ENCODE assay signal across 28 mouse cellular contexts in genomic region chr3:150193132-150193531, GRCm38 (mm10).
A peak's percentile ranks its signal among the peaks of the same experiment; 100 is the strongest.
DNase-seq lines count a peak whose midpoint lies in the region; ATAC-seq and TF ChIP-seq lines count a peak whose summit lies in the region.
"Had no signal": no experiment of that assay in that cellular context is flagged by ENCODE, and none has a peak within 500 bp of the region (broad histone marks: within the 10 kb centered on the region; RNA-seq: fewer than 3 reads in every experiment).

No protein-coding gene starts in this region.

- ATAC-seq in kidney, embryonic 16.5 days (ENCODE audit: low FRiP score, low TSS enrichment) = peak; percentile 42; the same call in 1 of the 2 replicates
- ATAC-seq in lung, embryonic 14.5 days (ENCODE audit: insufficient read depth) = peak; percentile 89
- peak; percentile 25; the same call in 1 of the 2 replicates for ATAC-seq in lung, postnatal 0 days
- ATAC-seq in hindbrain, embryonic 11.5 days (ENCODE audit: low FRiP score) = no peak
- ATAC-seq: CD4-positive, CD25-positive, alpha-beta regulatory T cell, adult 4 months; forebrain, embryonic 15.5 days had no signal

- no peaks in the 10 kb centered on the region for H3K27me3 ChIP-seq in kidney, embryonic 16.5 days (ENCODE audit: insufficient read depth, low read length)
- no peaks in the 10 kb centered on the region for H3K27me3 ChIP-seq in lung, embryonic 14.5 days (ENCODE audit: insufficient read depth, low read length)
- H3K27me3 ChIP-seq in lung, postnatal 0 days (replicated peaks; ENCODE audit: insufficient read depth, low read length) = no peaks in the 10 kb centered on the region
- no peaks in the 10 kb centered on the region for H3K27me3 ChIP-seq in hindbrain, embryonic 11.5 days (ENCODE audit: control insufficient read depth, insufficient read depth, low read length)
- H3K27me3 ChIP-seq: embryonic facial prominence, embryonic 13.5 days; forebrain, embryonic 12.5 days; forebrain, embryonic 15.5 days; heart, embryonic 12.5 days; heart, embryonic 15.5 days had no signal

- TF ChIP-seq CTCF in lung, embryonic 14.5 days (IDR thresholded peaks at IDR 0.05; ENCODE audit: low read depth) = no peak
- no peak for TF ChIP-seq CTCF in lung, postnatal 0 days (IDR thresholded peaks at IDR 0.05)
- no peak for TF ChIP-seq CTCF in brain, embryonic 14.5 days (IDR thresholded peaks at IDR 0.05; ENCODE audit: borderline replicate concordance, extremely low read depth, insufficient read depth, insufficient read length)

- no peak overlapping the region for H3K4me3 ChIP-seq in kidney, embryonic 16.5 days (ENCODE audit: low read length)
- no peak overlapping the region for H3K4me3 ChIP-seq in lung, embryonic 14.5 days (ENCODE audit: low read depth, low read length)
- H3K4me3 ChIP-seq in lung, postnatal 0 days (ENCODE audit: low read depth, low read length) = no peak overlapping the region
- no peak overlapping the region for H3K4me3 ChIP-seq in hindbrain, embryonic 11.5 days (ENCODE audit: low read depth, low read length)
- H3K4me3 ChIP-seq: embryonic facial prominence, embryonic 10.5 days; embryonic facial prominence, embryonic 13.5 days; erythroblast, embryonic 14.5 days; forebrain, embryonic 12.5 days; forebrain, embryonic 15.5 days; heart, embryonic 12.5 days; heart, embryonic 15.5 days; hindbrain, embryonic 10.5 days had no signal

- H3K36me3 ChIP-seq in kidney, embryonic 16.5 days (ENCODE audit: insufficient read depth, low read length) = no peaks in the 10 kb centered on the region
- no peaks in the 10 kb centered on the region for H3K36me3 ChIP-seq in lung, embryonic 14.5 days (ENCODE audit: insufficient read depth)
- H3K36me3 ChIP-seq in lung, postnatal 0 days (ENCODE audit: insufficient read depth, low read length) = no peaks in the 10 kb centered on the region
- H3K36me3 ChIP-seq in hindbrain, embryonic 11.5 days (ENCODE audit: control insufficient read depth, insufficient read depth, low read length) = no peaks in the 10 kb centered on the region
- H3K36me3 ChIP-seq: embryonic facial prominence, embryonic 10.5 days; embryonic facial prominence, embryonic 13.5 days; forebrain, embryonic 12.5 days; forebrain, embryonic 15.5 days; heart, embryonic 12.5 days; heart, embryonic 15.5 days; hindbrain, embryonic 10.5 days had no signal

- H3K9me3 ChIP-seq in kidney, embryonic 16.5 days (ENCODE audit: low read length) = no peaks in the 10 kb centered on the region
- no peaks in the 10 kb centered on the region for H3K9me3 ChIP-seq in lung, embryonic 14.5 days (ENCODE audit: low read depth, low read length)
- H3K9me3 ChIP-seq in lung, postnatal 0 days (ENCODE audit: low read length) = no peaks in the 10 kb centered on the region
- no peaks in the 10 kb centered on the region for H3K9me3 ChIP-seq in hindbrain, embryonic 11.5 days (ENCODE audit: control insufficient read depth, low read length)
- H3K9me3 ChIP-seq: embryonic facial prominence, embryonic 10.5 days; embryonic facial prominence, embryonic 13.5 days; forebrain, embryonic 12.5 days; forebrain, embryonic 15.5 days; heart, embryonic 12.5 days; heart, embryonic 15.5 days; hindbrain, embryonic 10.5 days had no signal

- no peak for TF ChIP-seq POLR2A in brain, embryonic 14.5 days (IDR thresholded peaks at IDR 0.05; ENCODE audit: borderline replicate concordance, extremely low read depth, insufficient read depth, insufficient read length, poor library complexity, severe bottlenecking)

- no peak for DNase-seq in kidney, postnatal 14 days
- DNase-seq in lung, embryonic 14.5 days = peak; percentile 86
- DNase-seq in lung, postnatal 36 days = no peak
- DNase-seq in lung, postnatal 0 days (ENCODE audit: low spot score) = peak; percentile 44
- DNase-seq in lung, postnatal 4 days = no peak
- DNase-seq in brain, embryonic 14.5 days (ENCODE audit: low read depth) = peak; percentile 3
- no peak for DNase-seq in hindbrain, embryonic 11.5 days (ENCODE audit: low spot score)
- DNase-seq: adrenal gland, adult 2 months; adrenal gland, postnatal 14 days; cerebellum, adult 11-12 months; cerebellum, adult 8-10 months; cerebellum, postnatal 10 days; cerebellum, postnatal 36 days; embryo, embryonic 11 days; gastrocnemius, postnatal 25 days; heart, adult 18-20 months; heart, postnatal 10 days; heart, postnatal 36 days had no signal

- 60% methylated on average over 4 of the region's 4 CpGs for WGBS in kidney, embryonic 16.5 days
- 30% methylated on average over 4 of the region's 4 CpGs for WGBS in lung, embryonic 14.5 days
- WGBS in lung, postnatal 0 days = 40% methylated on average over 4 of the region's 4 CpGs
- 81% methylated on average over 4 of the region's 4 CpGs for WGBS in hindbrain, embryonic 11.5 days

- H3K27ac ChIP-seq in kidney, embryonic 16.5 days (ENCODE audit: low read length) = no peak overlapping the region
- H3K27ac ChIP-seq in lung, embryonic 14.5 days (ENCODE audit: low read depth) = no peak overlapping the region
- no peak overlapping the region for H3K27ac ChIP-seq in lung, postnatal 0 days (ENCODE audit: low read length)
- no peak overlapping the region for H3K27ac ChIP-seq in hindbrain, embryonic 11.5 days (ENCODE audit: low read depth, low read length)
- H3K27ac ChIP-seq: embryonic facial prominence, embryonic 10.5 days; embryonic facial prominence, embryonic 13.5 days; forebrain, embryonic 12.5 days; forebrain, embryonic 15.5 days; heart, embryonic 15.5 days; hindbrain, embryonic 10.5 days had no signal

- no peak overlapping the region for H3K4me2 ChIP-seq in kidney, embryonic 16.5 days (replicated peaks; ENCODE audit: low read depth, low read length)
- no peak overlapping the region for H3K4me2 ChIP-seq in lung, embryonic 14.5 days
- no peak overlapping the region for H3K4me2 ChIP-seq in lung, postnatal 0 days (replicated peaks; ENCODE audit: low read depth, low read length)
- no peak overlapping the region for H3K4me2 ChIP-seq in hindbrain, embryonic 11.5 days (replicated peaks; ENCODE audit: low read depth, low read length)
- H3K4me2 ChIP-seq: embryonic facial prominence, embryonic 13.5 days; forebrain, embryonic 12.5 days; forebrain, embryonic 15.5 days; heart, embryonic 12.5 days; heart, embryonic 15.5 days had no signal

- H3K9ac ChIP-seq in kidney, embryonic 16.5 days (replicated peaks; ENCODE audit: low read length) = no peak overlapping the region
- H3K9ac ChIP-seq in lung, embryonic 14.5 days = no peak overlapping the region
- no peak overlapping the region for H3K9ac ChIP-seq in lung, postnatal 0 days (replicated peaks; ENCODE audit: low read depth)
- no peak overlapping the region for H3K9ac ChIP-seq in hindbrain, embryonic 11.5 days (ENCODE audit: low read depth, low read length)
- H3K9ac ChIP-seq: embryonic facial prominence, embryonic 13.5 days; forebrain, embryonic 12.5 days; forebrain, embryonic 15.5 days; heart, embryonic 12.5 days; heart, embryonic 15.5 days had no signal

- no peaks in the 10 kb centered on the region for H3K4me1 ChIP-seq in kidney, embryonic 16.5 days (ENCODE audit: insufficient read depth, low read length)
- H3K4me1 ChIP-seq in lung, embryonic 14.5 days (ENCODE audit: insufficient read depth) = peaks cover 4% of the 10 kb centered on the region; the same call in 1 of the 2 replicates
- H3K4me1 ChIP-seq in lung, postnatal 0 days (ENCODE audit: insufficient read depth, low read depth, low read length) = no peaks in the 10 kb centered on the region
- no peaks in the 10 kb centered on the region for H3K4me1 ChIP-seq in hindbrain, embryonic 11.5 days (replicated peaks; ENCODE audit: control insufficient read depth, insufficient read depth, low read length)
- H3K4me1 ChIP-seq: embryonic facial prominence, embryonic 10.5 days; embryonic facial prominence, embryonic 13.5 days; forebrain, embryonic 12.5 days; forebrain, embryonic 15.5 days; heart, embryonic 12.5 days; heart, embryonic 15.5 days; hindbrain, embryonic 10.5 days had no signal

- TF ChIP-seq EP300 in lung, postnatal 0 days (IDR thresholded peaks at IDR 0.05) = no peak

Comparison
In these comparisons a context has a peak if more than half of its experiments do, and no peak if none do; other contexts are left out.
1. DNase-seq: peak in lung, embryonic 14.5 days (single experiment), lung, postnatal 0 days (single experiment) and brain, embryonic 14.5 days (single experiment); none in kidney, postnatal 14 days (single experiment), lung, postnatal 36 days (single experiment), lung, postnatal 4 days (0 of 2) and hindbrain, embryonic 11.5 days (single experiment).